Mouse (Mus musculus) olfactory bulb, adult 2 months (tissue): ENCODE measurements around the gene Ube4a.
A peak's percentile ranks its signal among the peaks of the same experiment; 100 is the strongest.

Experiments
- CTCF ChIP-seq: fragments of 200-500 bp; IDR thresholded peaks from 2 replicates; pipeline ENCODE4 v1.5.1; 2012; ENCODE audit warnings: low read depth, mild to moderate bottlenecking, low read length, moderate library complexity; ENCODE audit not compliant: insufficient read depth
- POLR2A ChIP-seq: fragments of 200-500 bp; IDR thresholded peaks from 2 replicates; pipeline ENCODE4 v1.6.1; 2012; ENCODE audit warnings: mild to moderate bottlenecking, low read depth, low read length, moderate library complexity; ENCODE audit not compliant: insufficient read depth

GRCm38 (mm10) chr9:44881221-44881871 is 84.1 kb downstream of the Ube4a start, which contains the start of gene Kmt2a:
- peak; percentile 63 for TF ChIP-seq POLR2A
- no peak for TF ChIP-seq CTCF
